Mouse (Mus musculus) heart, postnatal 0 days (tissue): ENCODE data around the gene Umodl1. TPM values are rescaled to one million over a fixed set of nuclear protein-coding genes. Genes with fewer than 3 reads are reported as not detected.

Experiments used
- ATAC-seq: fragments of 200-750 bp; cut with Nextera tagmentation; 2 replicates; pipeline ENCODE4 v1.8.0; 2017; ENCODE audit warnings: low read depth, moderate number of reproducible peaks, moderate library complexity; ENCODE audit not compliant: insufficient read depth
- DNase-seq: peaks from one replicate; pipeline ENCODE4 v3.0.0-alpha.2; 2016; ENCODE audit warnings: low spot score
- H3K27ac ChIP-seq: fragments of 300-500 bp; sonication (generic); 2 replicates; pipeline ENCODE4 v1.5.1; 2014; ENCODE audit warnings: low read depth, mild to moderate bottlenecking
- H3K27me3 ChIP-seq: fragments of 300-500 bp; sonication (generic); 2 replicates; pipeline ENCODE4 v1.6.1; 2014; ENCODE audit warnings: low read length, mixed read lengths; ENCODE audit not compliant: control insufficient read depth, insufficient read depth
- H3K36me3 ChIP-seq: fragments of 300-500 bp; sonication (generic); replicated peaks from 2 replicates; pipeline ENCODE4 v1.6.1; 2014; ENCODE audit warnings: low read length, mixed read lengths; ENCODE audit not compliant: control insufficient read depth, insufficient read depth
- H3K4me1 ChIP-seq: fragments of 300-500 bp; sonication (generic); 2 replicates; pipeline ENCODE4 v1.6.1; 2014; ENCODE audit warnings: antibody characterized with exemption; ENCODE audit not compliant: control insufficient read depth, insufficient read depth
- H3K4me2 ChIP-seq: fragments of 300-500 bp; sonication (generic); 2 replicates; pipeline ENCODE4 v1.6.1; 2014; ENCODE audit warnings: low read depth, mild to moderate bottlenecking, low read length, moderate library complexity
- H3K4me3 ChIP-seq: fragments of 300-500 bp; sonication (generic); 2 replicates; pipeline ENCODE4 v1.5.1; 2014; ENCODE audit warnings: low read depth, low read length
- H3K9ac ChIP-seq: fragments of 300-500 bp; sonication (generic); replicated peaks from 2 replicates; pipeline ENCODE4 v1.6.1; 2014; ENCODE audit warnings: low read depth, low read length, mixed read lengths
- H3K9me3 ChIP-seq: fragments of 300-500 bp; sonication (generic); replicated peaks from 2 replicates; pipeline ENCODE4 v1.6.1; 2016; ENCODE audit warnings: low read length; ENCODE audit not compliant: control insufficient read depth
- CTCF ChIP-seq: IDR thresholded peaks from 2 replicates; pipeline ENCODE4 v1.5.1; 2016; ENCODE audit warnings: antibody characterized with exemption, control low read depth, low read depth
- EP300 ChIP-seq: IDR thresholded peaks from 2 replicates; pipeline ENCODE4 v1.6.1; 2016; ENCODE audit warnings: antibody characterized with exemption, low read depth
- WGBS: fragments of 180-500 bp; shearing (Covaris S2); extraction: QIAGEN DNeasy Blood & Tissue Kit; methylation state at CpG from one replicate; pipeline ENCODE4 v1.1.7; 2014; 5-methylcytosine and 5-hydroxymethylcytosine counted together
- polyA plus RNA-seq: library from polyadenylated mRNA; unstranded; fragments of >200 nt; fragmentation: Nextera tagmentation; extraction: Ambion mirVana; gene quantifications from 2 replicates; pipeline ENCODE4 v1.2.1, GENCODE M21; 2015
- total RNA-seq: library from RNA; depleted of rRNA; stranded (reverse); fragments of >200 nt; gene quantifications from 2 replicates; pipeline ENCODE4 v1.2.3, GENCODE M21; 2014; ENCODE audit warnings: low replicate concordance

Gene Umodl1
- total and polyA plus RNA-seq, 2 experiments from 2014 or later = not detected

DNA sequence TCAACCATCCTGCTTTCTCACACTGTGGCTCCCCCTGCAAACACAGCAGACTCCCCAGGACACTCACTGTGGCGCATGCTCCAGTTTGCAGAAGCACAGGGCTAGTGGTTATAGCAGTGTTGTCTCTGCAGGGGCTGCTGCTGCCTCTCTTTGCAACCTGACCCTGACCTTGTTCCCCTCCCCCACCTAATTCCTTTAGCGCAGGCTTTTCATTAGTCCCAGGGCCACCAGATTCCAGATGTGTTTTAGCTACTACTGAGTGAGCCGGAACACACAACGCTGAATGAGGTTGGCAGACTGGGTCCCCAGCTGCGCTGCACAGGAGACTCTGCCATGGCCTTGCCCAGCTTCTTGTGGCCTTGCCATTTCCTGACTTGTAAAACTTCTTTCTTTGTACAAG, 46.5 kb downstream of the Umodl1 start:
- TF ChIP-seq CTCF (no peak), EP300 (no peak)
- Histone ChIP-seq H3K27me3 (no peaks in the 10 kb centered on the region), H3K9ac (no peak overlapping the region), H3K27ac (no peak overlapping the region), H3K9me3 (no peaks in the 10 kb centered on the region), H3K4me2 (no peak overlapping the region), H3K4me1 (no peaks in the 10 kb centered on the region), H3K4me3 (no peak overlapping the region), H3K36me3 (no peaks in the 10 kb centered on the region)
- ATAC-seq (no peak), DNase-seq (no peak)
- 36% methylated on average over 5 of the region's 5 CpGs for whole genome bisulfite sequencing

DNA sequence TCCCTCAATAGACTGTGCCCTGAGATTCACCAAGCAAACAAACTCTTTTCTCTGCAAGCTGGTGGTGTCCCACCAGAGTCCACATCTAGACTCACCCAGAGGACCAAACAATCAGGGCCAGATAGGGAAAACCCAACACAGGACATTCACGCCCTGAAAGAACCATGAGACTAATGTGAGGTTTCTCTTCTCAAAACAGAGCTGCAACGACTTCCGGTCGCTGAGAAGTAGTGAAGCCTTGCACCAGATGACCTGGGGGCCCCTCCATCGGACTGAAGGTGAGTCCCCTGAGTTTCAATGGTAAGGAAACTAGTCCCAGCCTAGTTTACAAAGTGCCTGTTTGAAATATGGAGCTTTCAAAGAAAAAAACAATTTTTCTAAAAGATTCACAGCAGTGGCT, 48.2 kb downstream of the Umodl1 start:
- Histone ChIP-seq H3K4me1 (no peaks in the 10 kb centered on the region), H3K4me3 (no peak overlapping the region), H3K27ac (no peak overlapping the region), H3K36me3 (no peaks in the 10 kb centered on the region), H3K9ac (no peak overlapping the region), H3K4me2 (no peak overlapping the region), H3K27me3 (no peaks in the 10 kb centered on the region), H3K9me3 (no peaks in the 10 kb centered on the region)
- ATAC-seq (no peak), DNase-seq (no peak)
- 75% methylated on average over 5 of the region's 5 CpGs for WGBS
- TF ChIP-seq EP300 (no peak), CTCF (no peak)

DNA sequence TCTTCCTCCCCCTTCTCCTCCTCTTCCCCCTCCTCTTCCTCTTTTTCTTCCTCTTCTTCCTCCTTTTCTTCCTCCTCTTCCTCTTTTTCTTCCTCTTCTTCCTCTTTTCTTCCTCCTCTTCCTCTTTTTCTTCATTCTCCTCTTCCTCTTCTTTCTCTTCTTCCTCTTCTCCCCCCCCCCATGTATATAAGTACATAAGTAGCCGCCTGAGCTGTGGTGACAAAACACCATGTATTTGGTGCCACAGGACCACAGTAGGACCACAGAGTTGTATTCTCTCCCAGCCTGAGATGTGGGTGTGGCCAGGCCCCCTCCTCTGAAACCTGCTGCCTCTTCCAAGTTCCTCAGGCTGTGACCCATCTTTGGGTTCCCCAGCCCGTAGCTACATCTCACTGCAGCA, 50.8 kb downstream of the Umodl1 start:
- Histone ChIP-seq H3K4me3 (no peak overlapping the region), H3K27me3 (no peaks in the 10 kb centered on the region), H3K9me3 (no peaks in the 10 kb centered on the region), H3K36me3 (no peaks in the 10 kb centered on the region), H3K27ac (no peak overlapping the region), H3K9ac (no peak overlapping the region), H3K4me1 (no peaks in the 10 kb centered on the region), H3K4me2 (no peak overlapping the region)
- TF ChIP-seq EP300 (no peak), CTCF (no peak)
- no peak for ATAC-seq
- WGBS = 76% methylated on average over 2 of the region's 2 CpGs
- no peak for DNase-seq

DNA sequence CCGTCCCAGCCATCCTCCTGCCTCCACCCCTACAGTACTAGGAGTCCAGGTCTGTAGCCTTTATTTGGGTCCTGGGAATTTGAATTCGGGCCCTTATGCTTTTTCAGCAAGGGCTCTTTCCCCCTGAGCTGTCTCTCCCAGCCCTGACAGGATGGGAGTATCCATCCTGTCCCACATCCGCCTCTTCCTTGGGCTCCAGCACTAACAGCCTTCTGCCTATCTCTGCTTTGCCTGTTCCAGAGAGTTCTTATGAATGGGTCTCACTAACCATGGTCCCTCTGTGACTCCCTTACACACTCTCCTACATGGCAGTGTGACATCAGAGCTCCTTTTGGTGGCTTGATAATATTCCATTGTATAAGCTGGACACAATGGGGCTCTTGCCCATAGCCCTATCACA, 52.9 kb downstream of the Umodl1 start:
- DNase-seq = no peak
- H3K27ac ChIP-seq = peak overlapping the region; percentile 32; the same call in 1 of the 2 replicates
- WGBS = 58% methylated on average over 3 of the region's 3 CpGs
- no peaks in the 10 kb centered on the region for H3K27me3 ChIP-seq
- H3K4me2 ChIP-seq = no peak overlapping the region
- no peaks in the 10 kb centered on the region for H3K4me1 ChIP-seq
- no peak for TF ChIP-seq CTCF
- no peak for TF ChIP-seq EP300
- H3K4me3 ChIP-seq = no peak overlapping the region
- ATAC-seq = peak; percentile 57; the same call in 1 of the 2 replicates
- H3K36me3 ChIP-seq = no peaks in the 10 kb centered on the region
- H3K9ac ChIP-seq = no peak overlapping the region
- H3K9me3 ChIP-seq = no peaks in the 10 kb centered on the region

DNA sequence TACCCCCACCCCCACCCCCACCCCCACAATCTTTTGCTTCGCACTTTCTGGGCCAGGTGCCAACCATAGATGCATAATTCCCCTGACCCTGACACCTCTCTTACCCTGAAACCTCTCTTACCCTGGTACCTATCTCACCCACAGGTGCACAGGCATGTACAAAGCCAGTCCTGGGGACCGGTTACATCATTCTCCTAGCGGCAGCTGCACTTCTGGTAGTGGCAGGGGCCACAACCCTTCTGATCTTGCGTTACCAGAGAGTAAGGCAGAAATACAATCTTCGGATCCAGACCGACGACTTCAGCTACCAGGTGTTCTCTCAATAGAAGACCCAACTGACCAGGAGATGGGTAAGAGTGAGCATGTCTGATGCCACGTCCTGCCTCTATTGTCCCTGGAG, 54.0 kb downstream of the Umodl1 start:
- H3K4me1 ChIP-seq = no peaks in the 10 kb centered on the region
- 69% methylated on average over 8 of the region's 8 CpGs for WGBS
- no peak overlapping the region for H3K4me3 ChIP-seq
- no peak overlapping the region for H3K4me2 ChIP-seq
- H3K27me3 ChIP-seq = no peaks in the 10 kb centered on the region
- H3K27ac ChIP-seq = no peak overlapping the region
- DNase-seq = no peak
- no peaks in the 10 kb centered on the region for H3K36me3 ChIP-seq
- H3K9me3 ChIP-seq = no peaks in the 10 kb centered on the region
- no peak for ATAC-seq
- no peak for TF ChIP-seq CTCF
- TF ChIP-seq EP300 = no peak
- no peak overlapping the region for H3K9ac ChIP-seq
